Mouse (Mus musculus) lung, adult 18-20 months (tissue): ENCODE measurements around the gene Dusp2.

Experiments used
- DNase-seq, 2 experiments: peaks; one replicate each; pipeline ENCODE4 v3.0.0; 2022; ENCODE audit warnings: mixed read lengths in 2 of 2

Gene Dusp2

DNA sequence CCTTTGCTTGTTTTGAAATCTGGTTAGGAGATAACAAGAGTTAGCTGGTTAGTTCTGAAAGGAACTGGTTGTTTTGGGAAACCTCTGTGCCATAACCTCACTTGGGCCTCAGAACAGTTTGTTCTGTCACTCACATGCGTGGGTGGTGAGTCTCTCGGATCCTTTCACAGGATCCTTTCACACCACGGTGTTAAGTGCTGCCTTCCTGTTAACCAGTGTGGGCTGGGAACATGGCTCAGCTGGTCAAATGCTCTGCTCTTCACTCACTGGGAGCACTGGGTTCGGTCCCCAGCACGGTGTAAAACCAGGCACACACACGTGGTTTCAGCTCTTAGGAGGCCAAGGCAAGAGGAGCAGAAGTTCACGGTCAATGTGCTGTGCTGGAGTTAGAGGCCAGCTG lies 11.5 kb upstream of the Dusp2 start:
- DNase-seq = no peak

DNA sequence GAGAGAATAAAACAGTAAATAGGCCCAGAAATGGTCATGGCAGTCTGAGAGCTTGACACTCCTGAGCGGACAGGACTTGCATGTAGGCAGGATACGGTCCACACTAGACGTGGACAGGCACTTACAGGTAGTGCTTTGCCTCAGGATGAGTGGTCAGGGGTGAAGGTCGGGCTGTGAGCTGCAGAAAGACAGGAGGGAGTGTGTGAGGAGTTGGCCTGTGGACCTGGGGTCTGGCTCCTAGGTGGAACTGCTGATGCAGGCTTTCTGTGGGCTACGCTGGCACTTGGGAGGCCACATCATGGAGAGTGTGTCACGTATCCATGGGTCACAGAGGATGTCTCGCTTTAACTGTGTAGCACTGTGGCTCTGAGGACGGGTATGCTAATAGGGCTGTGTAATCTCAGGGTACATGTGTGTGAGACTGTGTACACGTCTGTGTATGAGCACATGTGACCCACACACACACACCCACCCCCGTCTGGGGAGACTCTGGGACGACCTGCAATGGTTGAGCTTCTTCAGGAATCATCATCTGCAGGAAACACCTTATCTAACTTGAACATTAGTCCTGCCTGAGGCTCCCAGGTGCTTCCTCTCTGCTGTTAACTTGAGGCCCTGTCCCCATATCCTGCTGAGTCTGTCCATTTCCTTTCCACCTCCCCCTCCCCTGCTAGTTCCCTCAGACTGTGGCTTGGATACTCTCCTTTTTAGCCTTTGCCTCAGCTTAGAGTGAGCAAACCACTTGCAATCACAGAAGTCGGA lies 7.7 kb upstream of the Dusp2 start:
- no peak for DNase-seq

DNA sequence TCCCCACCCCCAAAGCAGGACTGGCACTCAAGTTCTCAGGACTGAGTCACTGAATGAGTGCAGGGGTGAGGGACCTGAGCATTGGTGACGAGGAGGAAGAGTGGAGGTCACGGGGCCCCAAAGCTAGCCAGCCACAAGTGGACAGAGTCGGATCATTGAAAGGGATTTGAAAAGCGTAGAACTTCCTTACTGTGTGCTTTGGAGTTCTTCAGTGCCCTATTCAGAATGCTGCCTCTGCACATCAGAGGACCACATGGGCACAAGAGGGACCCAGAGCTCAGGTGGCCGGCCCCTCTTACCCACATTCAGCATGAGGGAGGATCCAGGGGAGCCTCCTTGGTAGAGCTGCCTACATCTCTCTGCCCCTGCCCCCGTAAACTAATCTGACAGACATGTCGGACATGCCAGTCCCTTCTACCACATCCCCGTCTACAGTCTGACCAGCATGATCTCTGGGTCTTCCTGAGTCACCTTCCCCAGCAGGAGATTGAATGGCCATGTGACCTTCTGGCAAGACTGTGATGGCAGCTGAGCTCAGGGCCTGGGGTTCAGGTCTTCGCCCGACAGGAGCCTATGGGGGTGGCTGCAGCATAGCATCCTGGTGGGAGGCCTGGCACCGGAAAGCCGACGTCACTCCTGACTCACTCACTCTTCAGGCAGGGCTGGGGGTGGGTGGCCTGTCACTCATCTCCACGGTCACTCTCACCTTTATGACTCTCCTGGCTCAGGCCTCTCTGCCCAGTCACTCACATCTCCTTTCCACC lies 3.0 kb upstream of the Dusp2 start:
- DNase-seq = no peak

DNA sequence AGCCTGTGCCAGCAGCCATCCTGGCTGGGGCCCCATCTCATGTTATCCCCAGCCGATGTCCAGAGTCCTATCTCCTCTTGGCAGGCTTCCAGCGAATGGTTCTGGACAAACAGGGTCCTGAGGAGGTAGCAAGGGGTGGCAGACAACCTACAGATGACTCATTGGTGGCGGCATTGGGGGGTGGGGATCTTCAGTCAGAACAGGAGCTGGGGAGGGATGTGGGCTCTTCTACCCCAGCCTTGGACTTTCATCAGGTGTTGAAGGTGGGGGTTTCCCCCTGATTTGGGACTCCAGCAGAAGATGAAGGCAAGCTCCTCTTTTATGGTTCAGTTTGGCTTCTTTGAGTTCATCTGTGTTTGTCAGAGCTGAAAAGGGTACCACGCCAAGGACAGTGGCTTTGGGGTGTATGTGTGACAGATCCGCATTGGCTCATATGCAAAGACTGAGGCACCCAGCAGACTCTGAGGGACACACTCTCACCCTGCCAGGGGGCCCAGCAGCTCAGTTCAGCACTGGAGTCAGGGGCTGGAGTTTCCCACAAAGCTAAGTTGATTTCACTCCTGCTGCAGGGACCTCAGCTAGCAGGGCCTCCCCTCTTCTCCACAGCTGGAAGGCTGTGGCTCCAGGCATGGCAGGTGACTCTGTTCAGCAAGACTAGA lies 1.9 kb upstream of the Dusp2 start:
- DNase-seq = no peak

DNA sequence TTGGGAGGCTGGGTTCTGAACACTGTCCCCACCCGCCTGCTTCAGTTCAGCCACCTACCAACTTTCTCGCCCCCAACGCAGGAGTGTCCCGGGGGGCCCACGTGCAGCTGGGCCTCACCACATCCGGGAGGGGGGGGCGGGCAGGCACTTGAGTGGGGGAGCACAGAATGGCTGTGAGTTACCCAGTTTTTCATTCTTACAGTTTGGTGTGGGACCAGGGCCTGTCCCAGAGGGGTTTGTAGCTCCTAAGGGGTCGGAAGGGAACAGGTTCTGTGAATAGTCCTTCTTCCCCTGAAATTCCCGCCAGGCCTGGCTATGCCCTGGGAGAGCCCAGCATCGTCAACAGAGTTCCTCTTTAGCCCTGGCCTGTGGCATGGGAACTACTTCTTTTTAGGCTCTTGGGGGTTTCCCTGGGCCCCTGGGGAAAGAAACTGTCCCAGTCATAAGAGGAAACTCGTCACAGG lies 849 bp upstream of the Dusp2 start:
- peak in 1 of 2 experiments; percentile 38 for DNase-seq

DNA sequence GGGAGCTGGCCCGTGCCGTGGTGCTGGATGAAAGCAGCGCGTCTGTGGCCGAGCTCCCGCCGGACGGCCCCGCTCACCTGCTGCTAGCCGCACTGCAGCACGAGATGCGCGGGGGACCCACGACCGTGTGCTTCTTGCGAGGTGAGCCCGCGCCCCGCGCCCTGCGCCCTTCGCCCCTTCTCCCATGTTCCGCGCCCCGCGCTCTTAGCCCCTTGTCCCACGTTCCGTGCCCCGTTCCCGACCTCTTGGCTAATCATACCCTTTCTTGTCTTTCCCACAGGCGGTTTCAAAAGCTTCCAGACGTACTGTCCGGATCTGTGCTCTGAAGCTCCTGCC lies 506 bp downstream of the Dusp2 start:
- DNase-seq = no peak

DNA sequence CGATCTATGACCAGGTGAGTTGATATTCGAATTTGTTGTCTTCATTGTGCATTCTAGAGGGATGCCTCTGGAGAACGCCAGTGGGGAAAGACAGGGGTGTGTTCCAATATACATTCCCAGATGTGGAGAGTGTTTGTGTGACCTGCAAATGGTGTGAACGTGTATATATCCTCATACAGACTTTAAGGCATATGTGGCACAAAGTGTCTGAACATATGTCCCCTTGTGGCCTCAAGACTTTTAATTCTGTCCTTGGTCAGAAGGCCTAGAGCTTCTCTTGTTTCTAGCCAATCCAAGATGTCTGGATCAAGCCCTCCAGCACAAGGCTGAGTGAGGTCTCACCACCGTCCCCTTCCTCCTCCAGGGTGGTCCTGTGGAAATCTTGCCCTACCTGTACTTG lies 926 bp downstream of the Dusp2 start:
- DNase-seq = no peak

DNA sequence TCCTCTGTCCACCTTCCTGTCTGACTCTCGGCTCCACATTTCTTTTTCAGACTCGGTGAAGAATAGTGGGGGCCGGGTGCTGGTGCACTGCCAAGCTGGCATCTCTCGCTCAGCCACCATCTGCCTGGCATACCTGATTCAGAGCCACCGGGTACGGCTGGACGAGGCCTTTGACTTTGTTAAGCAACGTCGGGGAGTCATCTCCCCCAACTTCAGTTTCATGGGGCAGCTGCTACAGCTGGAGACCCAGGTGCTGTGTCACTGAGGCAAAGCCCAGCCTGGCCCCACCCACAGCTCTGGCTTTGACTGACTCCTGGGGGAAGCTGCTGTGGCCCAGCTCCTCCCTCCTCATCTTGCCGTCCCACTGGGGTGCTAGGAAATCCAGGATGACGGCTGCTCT lies 1.6 kb downstream of the Dusp2 start:
- no peak for DNase-seq

DNA sequence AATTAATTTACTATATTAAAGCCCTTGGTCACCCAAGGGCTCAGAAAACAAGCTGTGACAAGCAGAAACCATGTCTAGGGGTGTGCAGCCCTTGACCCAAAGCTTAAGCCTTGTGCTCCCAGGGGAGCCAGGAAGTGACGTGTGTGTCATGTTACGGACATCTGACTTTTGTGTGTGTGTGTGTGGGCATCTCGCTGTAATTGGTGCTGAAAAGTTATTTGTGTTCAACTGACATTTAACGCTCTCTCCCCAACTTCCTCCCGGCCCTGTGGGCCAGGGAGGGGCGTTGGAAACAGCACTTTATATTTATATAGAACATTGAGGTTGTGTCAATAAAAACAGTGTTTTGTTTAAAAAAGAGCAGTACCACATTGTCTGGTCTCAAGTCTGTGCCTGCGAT lies 2.1 kb downstream of the Dusp2 start:
- no peak for DNase-seq

DNA sequence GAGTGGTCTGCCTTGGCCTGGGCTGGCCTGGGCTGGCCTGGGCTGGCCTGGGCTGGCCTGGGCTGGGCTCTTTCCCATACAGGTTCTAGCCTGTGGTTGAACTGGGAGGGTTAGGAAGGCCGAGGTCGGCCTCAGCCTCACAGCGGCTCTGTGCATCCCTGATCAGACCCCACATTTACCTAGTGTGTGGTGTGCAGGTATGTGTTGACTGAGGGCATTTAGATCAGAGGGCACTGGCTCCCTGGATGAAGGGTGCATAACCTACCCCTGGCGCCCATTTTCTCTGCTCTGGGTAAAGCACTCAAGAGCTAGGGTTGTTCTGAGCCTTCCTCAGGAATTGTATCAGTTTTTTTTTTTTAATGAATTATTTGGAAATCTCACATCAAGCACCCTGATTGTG lies 2.5 kb downstream of the Dusp2 start, which contains the start of gene Astl:
Gene Astl (plus strand): TSS at position 224 of the 400 bp plus-strand sequence.
- DNase-seq = no peak

DNA sequence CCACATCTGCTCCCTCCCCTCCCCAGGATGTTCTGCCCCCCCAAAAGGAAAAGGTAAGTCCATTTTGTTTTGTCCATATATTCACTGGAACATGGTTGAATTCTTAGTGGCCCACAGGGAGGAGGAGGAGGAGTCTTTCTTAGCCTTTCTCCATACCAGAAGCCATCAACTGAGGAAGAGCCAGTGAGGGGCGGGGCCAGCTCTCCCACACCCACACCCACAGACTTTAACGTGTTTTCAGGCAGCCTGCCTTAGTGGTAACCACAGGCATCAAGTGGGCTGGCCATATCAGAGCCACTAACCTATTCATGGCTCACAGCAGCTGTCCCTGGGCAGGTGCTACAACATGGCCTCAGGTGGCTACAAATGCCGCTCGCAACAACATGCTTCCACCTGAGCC lies 2.9 kb downstream of the Dusp2 start:
- DNase-seq = no peak

DNA sequence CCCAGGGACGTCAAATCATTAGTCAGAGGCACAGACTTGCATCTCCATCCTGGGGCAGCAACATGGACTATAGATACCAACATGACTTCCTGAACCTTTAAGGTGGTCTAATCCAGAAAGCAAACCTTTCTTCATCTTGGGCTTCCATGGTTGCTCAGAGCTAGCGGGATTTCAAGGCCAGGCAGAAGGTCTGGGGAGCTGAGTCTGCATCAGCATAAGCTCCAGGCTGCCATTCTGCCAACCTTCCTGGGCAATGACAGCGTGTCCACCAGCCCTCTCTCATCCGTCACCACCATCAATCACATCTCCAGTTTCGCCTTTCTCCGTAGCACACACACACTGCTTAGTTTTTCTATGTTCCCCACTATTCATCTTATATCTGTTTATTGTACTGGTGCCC lies 3.3 kb downstream of the Dusp2 start:
- no peak for DNase-seq

DNA sequence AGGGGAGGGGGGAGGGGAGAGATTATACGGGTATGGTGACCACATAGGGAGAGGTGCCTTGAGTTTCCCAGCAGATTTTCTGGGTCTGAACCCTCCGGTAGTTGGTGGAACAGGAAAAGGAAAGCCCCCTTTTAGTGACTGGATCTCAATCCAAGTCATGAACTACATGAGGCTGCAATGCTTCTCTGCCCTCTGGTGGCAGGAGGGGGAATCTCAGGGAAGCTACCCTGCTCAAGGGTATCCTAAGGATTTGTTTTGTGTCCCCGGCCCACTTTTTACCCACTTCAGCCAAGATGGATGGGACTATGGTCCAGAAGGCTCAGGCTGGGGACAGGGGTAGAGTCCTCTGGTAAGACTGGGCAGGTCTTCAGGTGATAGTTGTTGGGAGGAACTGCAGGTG lies 5.2 kb downstream of the Dusp2 start:
- DNase-seq = peak; percentile 28 to 40

DNA sequence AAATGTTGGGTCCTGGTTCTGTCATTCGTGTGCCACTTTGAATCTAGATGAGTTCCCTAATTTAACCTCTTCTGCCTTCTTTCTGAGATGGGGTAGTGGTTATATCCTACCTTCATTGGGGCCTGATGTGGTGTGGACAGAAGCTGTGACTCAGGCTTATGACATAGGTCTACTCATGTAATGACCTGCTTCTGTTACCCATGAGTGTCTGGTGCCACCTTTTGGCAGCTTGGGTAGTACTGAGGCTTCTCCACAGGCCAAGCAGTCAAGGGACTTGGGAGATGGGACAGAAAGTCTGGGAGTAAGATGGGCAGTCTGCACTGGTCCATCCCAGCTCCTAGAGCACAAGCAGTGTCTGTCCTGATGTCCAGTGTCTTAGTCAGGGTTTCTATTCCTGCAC lies 10.4 kb downstream of the Dusp2 start:
- no peak for DNase-seq

DNA sequence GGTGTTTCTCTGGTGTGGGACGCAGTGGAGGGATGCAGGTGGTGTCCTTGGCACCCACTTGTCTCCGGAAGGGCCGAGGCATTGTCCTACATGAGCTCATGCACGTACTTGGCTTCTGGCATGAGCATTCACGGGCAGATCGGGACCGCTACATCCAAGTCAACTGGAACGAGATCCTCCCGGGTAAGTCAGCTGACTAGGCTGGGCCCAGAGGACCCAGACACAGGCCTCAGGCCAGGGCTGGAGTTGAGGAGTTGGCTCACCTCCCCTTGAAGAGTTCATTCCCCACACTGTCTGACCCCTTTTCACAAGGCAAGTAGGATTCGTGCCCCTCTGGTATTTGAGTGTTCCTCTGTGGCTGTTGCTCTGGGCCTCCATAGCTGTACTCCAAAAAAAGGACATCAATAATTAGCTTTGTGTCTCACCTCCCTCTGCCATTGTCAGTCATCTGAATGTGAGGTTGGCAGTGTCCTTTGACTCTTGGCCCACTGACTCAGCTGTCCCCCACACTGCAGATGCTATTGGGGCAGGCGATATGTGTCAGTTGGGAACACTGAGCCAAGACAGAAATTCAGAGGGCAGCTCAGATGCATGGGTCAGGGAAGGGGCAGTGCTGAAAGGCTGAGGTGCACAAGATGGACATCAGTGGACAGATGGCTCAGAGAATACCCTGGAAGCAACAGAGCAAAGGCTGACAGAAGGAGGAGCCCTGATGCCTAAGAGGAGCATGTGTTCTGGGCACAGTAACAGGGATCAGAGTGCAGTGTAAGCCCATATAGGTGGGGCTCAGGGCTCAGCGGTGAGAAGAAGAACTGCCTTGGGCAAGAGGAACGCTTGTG lies 11.4 kb downstream of the Dusp2 start:
- DNase-seq = no peak

DNA sequence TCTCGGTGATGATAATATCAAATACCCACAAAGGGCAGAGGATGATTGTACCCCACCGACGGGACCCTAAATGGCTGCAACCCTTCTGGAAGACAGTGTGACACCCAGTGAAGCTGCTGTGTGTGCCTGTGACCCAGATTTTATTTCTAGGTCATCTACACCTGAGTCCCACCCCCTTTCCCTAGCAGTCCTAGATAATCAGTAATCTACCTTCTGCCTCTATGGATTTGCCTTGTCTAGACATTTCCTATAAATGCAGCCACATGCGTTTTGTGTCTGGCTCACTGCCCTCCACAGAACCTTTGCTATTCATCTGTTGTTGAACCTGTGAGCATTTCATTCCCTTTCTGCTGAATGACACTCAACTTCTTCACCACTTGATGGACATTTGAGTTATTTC lies 17.9 kb downstream of the Dusp2 start:
- DNase-seq = no peak

DNA sequence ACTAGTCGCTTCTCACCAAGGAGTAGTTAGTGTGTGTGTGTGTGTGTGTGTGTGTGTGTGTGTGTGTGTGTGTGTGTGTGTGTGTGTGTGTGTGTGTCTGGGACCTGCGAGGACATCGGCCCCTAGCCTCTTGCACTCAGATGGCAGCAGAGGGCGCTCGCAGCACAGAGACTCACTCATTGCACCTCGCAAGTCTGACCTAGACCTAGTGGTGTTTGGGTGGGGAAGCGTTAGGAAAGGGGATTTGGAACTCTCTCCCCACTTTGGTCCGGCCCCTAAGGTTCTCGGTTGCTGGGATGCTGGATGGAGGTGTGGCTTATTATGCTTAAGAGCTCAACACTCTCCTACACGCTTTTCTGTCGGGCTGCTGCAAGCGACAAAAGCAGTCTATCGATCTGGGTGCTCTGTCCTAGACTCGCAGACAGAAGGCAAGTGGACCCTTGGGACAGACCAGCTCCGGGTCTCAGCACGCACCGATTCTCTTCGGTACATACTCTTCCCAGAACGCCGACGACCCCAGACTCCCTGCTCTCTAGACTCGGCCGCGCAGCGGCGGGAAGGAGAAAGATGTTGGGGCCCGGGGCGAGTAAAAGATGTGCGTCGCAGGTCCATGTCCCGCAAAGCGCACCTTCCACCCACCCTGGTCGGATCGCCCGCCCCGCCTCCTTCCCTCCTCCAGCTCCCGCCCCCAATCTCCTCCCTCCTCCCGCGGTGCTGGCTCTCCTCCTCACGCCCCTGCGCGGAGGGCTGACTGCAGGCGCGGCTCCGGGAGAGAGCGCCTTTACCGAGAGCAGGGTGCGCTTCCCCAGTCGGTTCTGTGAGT lies 26.7 kb downstream of the Dusp2 start, which contains the start of gene Adra2b:
Gene Adra2b (plus strand): TSS at position 750 of the 823 bp plus-strand sequence.
- DNase-seq = peak; percentile 70 to 78

DNA sequence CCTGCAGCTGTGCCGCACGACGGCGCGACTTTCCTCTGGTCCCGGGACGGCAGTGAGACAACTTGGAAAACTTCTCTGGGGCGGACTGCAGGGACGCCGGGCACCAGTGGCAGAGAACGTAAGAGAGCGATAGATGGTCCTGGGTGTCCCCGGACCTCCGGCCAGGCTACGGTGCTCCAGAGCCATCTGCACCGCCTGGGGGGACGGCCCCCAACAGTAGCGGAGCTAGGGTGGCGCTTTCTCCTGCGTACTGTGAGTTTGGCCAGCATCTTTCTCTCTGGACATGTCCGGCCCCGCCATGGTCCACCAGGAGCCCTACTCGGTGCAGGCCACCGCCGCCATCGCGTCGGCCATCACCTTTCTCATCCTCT lies 27.3 kb downstream of the Dusp2 start:
- no peak for DNase-seq

DNA sequence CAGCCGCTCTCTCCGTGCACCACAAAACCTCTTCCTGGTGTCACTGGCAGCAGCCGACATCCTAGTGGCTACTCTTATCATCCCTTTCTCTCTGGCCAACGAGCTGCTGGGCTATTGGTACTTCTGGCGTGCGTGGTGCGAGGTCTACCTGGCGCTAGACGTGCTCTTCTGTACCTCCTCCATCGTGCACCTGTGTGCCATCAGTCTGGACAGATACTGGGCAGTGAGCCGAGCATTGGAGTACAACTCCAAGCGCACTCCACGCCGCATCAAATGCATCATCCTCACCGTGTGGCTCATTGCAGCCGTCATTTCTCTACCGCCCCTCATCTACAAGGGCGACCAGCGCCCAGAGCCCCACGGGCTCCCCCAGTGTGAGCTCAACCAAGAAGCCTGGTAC lies 27.7 kb downstream of the Dusp2 start:
- DNase-seq = no peak

DNA sequence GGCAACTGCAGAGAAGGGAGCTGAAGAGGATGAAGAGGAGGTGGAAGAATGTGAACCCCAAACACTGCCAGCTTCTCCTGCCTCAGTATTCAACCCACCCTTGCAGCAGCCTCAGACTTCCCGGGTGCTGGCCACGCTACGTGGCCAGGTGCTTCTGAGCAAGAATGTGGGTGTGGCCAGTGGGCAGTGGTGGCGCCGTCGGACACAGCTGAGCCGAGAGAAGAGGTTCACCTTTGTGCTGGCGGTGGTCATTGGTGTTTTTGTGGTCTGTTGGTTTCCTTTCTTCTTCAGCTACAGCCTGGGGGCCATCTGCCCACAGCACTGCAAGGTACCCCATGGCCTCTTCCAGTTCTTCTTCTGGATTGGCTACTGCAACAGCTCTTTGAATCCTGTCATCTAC lies 28.5 kb downstream of the Dusp2 start:
- no peak for DNase-seq

DNA sequence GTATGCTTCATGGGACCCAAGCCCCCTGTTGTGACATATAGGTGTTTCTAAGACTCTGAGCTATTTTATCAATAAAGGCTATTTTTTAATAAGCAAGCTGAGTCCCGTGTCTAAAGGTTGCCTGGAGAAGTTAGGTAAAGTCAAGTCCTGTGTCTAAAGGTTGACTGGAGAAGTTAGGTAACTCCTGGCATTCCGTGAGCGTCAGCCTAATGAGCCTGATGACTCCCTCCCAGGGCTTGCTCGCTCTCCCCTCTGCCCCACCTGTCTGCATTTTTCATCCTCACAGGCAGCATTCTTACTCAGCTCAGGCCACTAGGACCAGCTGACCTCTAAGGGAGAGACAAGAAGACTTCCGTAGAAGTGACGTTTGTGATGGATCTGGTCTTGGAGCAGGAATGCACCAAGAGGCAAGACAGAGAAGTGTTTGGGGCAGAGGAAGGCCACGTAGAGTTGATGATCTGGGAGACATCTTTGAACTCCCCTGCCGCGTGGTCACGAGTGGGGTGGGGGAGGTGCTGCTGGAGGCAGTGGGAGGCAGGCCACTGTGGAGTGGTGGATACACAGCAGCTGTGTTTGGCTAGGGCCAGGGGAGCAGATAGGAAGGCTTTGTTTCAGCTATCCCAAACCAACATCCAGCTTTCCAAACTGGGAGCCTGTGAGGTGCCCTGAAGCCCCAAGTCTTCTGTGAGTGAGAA lies 31.3 kb downstream of the Dusp2 start:
- DNase-seq = no peak
